Mouse (Mus musculus) kidney, embryonic 16.5 days (tissue): Measurements from ENCODE around the gene Supt20. TPM values are rescaled to one million over a fixed set of nuclear protein-coding genes. Genes with fewer than 3 reads are reported as not detected.

Experiments
- ATAC-seq: fragments of 200-750 bp; cut with Nextera tagmentation; 2 replicates; pipeline ENCODE4 v1.8.0; 2017; ENCODE audit warnings: moderate TSS enrichment; ENCODE audit not compliant: low FRiP score, low TSS enrichment
- H3K27ac ChIP-seq: fragments of 300-500 bp; sonication (generic); 2 replicates; pipeline ENCODE4 v1.5.1; 2014; ENCODE audit warnings: low read length
- H3K27me3 ChIP-seq: fragments of 300-500 bp; sonication (generic); 2 replicates; pipeline ENCODE4 v1.6.1; 2014; ENCODE audit warnings: low read length, control low read depth, mixed read lengths; ENCODE audit not compliant: insufficient read depth
- H3K36me3 ChIP-seq: fragments of 300-500 bp; sonication (generic); 2 replicates; pipeline ENCODE4 v1.6.1; 2014; ENCODE audit warnings: low read length, control low read depth, mixed read lengths; ENCODE audit not compliant: insufficient read depth
- H3K4me1 ChIP-seq: fragments of 300-500 bp; sonication (generic); 2 replicates; pipeline ENCODE4 v1.6.1; 2014; ENCODE audit warnings: low read length, control low read depth, mixed read lengths; ENCODE audit not compliant: insufficient read depth
- H3K4me2 ChIP-seq: fragments of 300-500 bp; sonication (generic); replicated peaks from 2 replicates; pipeline ENCODE4 v1.6.1; 2014; ENCODE audit warnings: low read depth, low read length
- H3K4me3 ChIP-seq: fragments of 300-500 bp; sonication (generic); 2 replicates; pipeline ENCODE4 v1.5.1; 2014; ENCODE audit warnings: mild to moderate bottlenecking, low read length
- H3K9ac ChIP-seq: fragments of 300-500 bp; sonication (generic); replicated peaks from 2 replicates; pipeline ENCODE4 v1.6.1; 2014; ENCODE audit warnings: low read length
- H3K9me3 ChIP-seq: fragments of 300-500 bp; sonication (generic); 2 replicates; pipeline ENCODE4 v1.6.1; 2016; ENCODE audit warnings: low read length, control low read depth
- WGBS: fragments of 180-500 bp; shearing (Covaris S2); extraction: QIAGEN DNeasy Blood & Tissue Kit; methylation state at CpG from one replicate; pipeline ENCODE4 v1.1.7; 2014; 5-methylcytosine and 5-hydroxymethylcytosine counted together
- polyA plus RNA-seq: library from polyadenylated mRNA; unstranded; fragments of >200 nt; fragmentation: Nextera tagmentation; extraction: Ambion mirVana; gene quantifications from 2 replicates; pipeline ENCODE4 v1.2.1, GENCODE M21; 2015

Gene Supt20
- 110 and 118 TPM in 2 replicates for polyA plus RNA-seq

DNA sequence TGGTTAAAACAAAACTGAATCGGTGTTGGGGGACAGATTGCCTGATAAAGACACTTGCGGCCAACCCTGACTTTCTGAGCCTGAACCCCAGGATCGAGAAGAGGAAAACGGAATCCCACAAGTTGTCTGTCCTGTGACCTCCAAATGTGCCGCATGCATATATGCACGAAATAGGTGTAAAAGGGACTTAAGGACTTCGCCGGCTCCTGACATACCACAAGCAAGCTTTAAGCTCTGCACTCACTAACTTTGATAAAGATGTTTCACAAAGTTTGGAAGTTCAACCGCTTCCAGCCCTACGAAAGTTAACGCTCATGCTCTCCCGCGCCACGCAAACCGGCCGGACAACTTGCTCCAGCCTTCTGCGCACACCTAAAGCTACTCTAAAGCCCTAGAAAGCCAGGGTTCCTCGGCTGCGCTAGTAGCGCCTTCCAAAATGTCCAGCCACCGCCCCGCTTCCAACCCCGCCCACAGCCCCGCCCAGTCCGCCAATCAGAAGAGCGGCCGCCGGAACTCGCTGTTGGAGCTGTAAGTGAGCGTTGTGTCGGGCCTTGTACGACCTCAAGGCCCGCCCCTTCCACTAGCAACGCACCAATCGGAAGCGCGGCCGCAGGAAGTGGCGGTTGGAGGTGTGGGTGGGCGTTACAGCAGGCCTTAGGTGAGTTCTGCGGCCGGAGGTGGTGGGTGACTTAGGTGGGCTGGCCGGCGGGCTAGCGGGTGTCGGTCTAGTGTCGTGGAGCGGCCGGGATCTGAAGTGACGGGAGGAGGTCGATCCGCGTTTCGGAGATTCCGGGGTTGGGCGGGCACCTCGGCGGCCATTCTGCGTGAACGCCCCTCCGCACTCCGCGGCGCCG, at the start of gene Supt20:
Gene Supt20, plus strand, starts transcription at position 606 of the 854 bp plus-strand sequence.
- peaks cover 15% of the 10 kb centered on the region for H3K36me3 ChIP-seq
- no peaks in the 10 kb centered on the region for H3K27me3 ChIP-seq
- peak within 1 kb of the TSS; percentile 87 for H3K4me2 ChIP-seq
- ATAC-seq: peak; percentile 99
- peak within 1 kb of the TSS; percentile 64 for H3K4me3 ChIP-seq
- H3K9ac ChIP-seq: peak within 1 kb of the TSS; percentile 76
- H3K9me3 ChIP-seq: no peaks in the 10 kb centered on the region
- H3K27ac ChIP-seq: peak within 1 kb of the TSS; percentile 87
- peaks cover 5% of the 10 kb centered on the region; the same call in 1 of the 2 replicates for H3K4me1 ChIP-seq
- WGBS: 1% methylated on average over 65 of the region's 65 CpGs

DNA sequence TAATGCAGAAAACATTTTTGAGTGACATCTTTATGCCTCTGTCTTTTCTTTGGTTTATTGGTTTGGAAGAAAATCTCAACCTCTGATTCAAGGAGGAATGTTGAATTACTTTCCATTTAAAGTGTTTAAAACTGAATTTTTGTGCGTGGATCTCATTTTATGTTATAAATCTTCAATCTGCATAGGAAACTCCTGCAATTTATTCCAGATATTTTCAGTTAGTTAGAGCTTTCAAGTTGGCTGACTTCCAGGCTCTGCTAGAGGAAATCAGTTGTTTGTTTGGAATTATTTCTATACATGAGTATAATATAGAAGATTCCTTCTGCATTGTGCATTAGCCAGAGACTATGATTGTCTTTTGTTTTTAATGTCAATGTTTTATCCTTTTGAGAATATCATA, 49.8 kb upstream of the Supt20 start:
- H3K4me1 ChIP-seq: no peaks in the 10 kb centered on the region
- no peaks in the 10 kb centered on the region for H3K36me3 ChIP-seq
- H3K27me3 ChIP-seq: no peaks in the 10 kb centered on the region
- 54% methylated on average over 1 of the region's 1 CpGs for WGBS
- no peaks in the 10 kb centered on the region for H3K9me3 ChIP-seq
- no peak for ATAC-seq
- no peak overlapping the region for H3K4me2 ChIP-seq
- H3K27ac ChIP-seq: no peak overlapping the region
- no peak overlapping the region for H3K4me3 ChIP-seq
- no peak overlapping the region for H3K9ac ChIP-seq

DNA sequence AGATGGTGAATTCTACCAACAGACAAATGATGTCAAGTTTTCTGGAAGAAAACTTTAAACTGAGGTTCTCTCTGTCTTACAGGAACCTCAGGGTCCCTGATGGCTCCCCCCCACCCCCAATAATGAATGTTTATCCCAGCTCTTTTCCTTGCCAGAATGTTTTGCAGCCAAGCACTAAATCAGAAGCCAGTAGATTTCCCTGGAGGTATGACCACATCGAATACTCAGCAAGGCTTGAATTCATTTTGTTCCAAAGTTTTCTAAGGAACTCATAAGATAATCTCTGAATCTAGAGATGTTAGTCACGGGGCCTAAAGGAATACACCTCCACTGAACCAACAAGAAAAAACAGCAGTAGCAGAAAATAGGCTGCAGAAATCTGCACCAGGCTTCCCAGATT, 45.0 kb upstream of the Supt20 start:
- Histone ChIP-seq H3K4me2 (no peak overlapping the region), H3K4me3 (no peak overlapping the region), H3K4me1 (no peaks in the 10 kb centered on the region), H3K27ac (no peak overlapping the region), H3K27me3 (no peaks in the 10 kb centered on the region), H3K9me3 (no peaks in the 10 kb centered on the region), H3K9ac (no peak overlapping the region), H3K36me3 (no peaks in the 10 kb centered on the region)
- ATAC-seq: no peak
- WGBS: 47% methylated on average over 2 of the region's 2 CpGs

DNA sequence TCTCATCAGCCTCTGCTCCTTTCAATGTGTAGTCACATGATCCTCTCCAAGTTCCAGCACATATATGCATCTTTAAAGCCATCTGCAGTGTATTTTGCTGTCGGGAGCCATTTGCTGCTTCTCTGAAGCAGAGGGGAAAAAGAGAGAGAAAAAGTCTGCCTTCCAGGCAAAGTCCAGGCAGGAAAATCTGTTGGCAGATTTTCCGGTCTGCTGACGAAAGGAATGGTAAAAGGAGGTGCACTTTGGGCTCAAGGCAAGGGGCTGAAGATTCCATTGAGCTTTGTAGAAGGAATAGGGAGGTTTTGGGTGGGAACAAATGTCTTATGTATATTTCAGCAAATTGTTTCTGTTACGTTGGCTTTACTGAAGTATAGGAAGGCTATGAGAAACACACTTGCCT, 41.0 kb upstream of the Supt20 start:
- no peak overlapping the region for H3K4me3 ChIP-seq
- no peak overlapping the region for H3K4me2 ChIP-seq
- H3K9ac ChIP-seq: no peak overlapping the region
- WGBS: 72% methylated on average over 4 of the region's 4 CpGs
- no peaks in the 10 kb centered on the region for H3K4me1 ChIP-seq
- no peak overlapping the region for H3K27ac ChIP-seq
- no peaks in the 10 kb centered on the region for H3K9me3 ChIP-seq
- H3K27me3 ChIP-seq: no peaks in the 10 kb centered on the region
- no peak for ATAC-seq
- H3K36me3 ChIP-seq: no peaks in the 10 kb centered on the region

DNA sequence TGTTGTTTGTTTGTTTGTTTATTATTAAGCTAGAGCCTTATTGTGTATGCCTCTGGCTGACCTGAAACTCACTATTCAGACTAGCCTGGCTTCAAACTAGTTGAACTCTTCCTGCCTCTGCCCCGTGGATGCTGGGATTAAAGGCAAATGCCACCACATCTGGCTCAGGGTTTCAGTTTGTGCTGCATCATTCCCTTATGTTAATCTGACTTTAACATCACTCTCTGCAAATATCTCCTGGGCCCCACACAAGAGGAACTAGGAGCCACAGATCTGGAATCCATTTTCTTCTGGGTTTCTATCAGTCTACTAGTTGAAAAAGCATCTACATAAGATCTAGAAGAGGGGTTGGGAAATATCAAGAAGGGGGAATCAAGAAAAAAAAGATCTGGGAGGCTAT, 38.4 kb upstream of the Supt20 start:
- Histone ChIP-seq H3K9me3 (peaks cover 1% of the 10 kb centered on the region; the same call in 1 of the 2 replicates), H3K4me3 (no peak overlapping the region), H3K9ac (no peak overlapping the region), H3K4me1 (no peaks in the 10 kb centered on the region), H3K27ac (no peak overlapping the region), H3K36me3 (no peaks in the 10 kb centered on the region), H3K27me3 (no peaks in the 10 kb centered on the region), H3K4me2 (no peak overlapping the region)
- no peak for ATAC-seq
- WGBS: 91% methylated on average over 1 of the region's 1 CpGs

DNA sequence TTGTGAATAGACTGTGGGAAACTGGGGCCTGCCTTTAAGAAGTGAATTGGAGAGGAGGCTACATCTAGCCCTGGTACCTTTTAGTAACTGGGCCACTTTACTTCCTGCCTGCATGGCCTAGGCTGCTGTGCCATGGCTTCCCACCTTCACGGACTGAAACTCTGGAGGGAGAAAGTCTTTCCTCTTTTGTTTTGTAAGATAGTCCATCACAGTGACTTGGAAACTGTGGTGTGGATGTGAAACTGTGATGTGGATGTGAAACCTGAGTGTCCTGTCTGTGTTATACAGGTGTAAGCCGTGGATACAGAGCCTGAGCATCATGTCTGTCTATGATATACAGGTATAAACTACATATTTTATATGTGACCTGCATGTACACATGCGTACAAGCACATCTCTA, 35.5 kb upstream of the Supt20 start:
- Histone ChIP-seq H3K9ac (no peak overlapping the region), H3K27me3 (no peaks in the 10 kb centered on the region), H3K4me1 (no peaks in the 10 kb centered on the region), H3K27ac (no peak overlapping the region), H3K4me2 (no peak overlapping the region), H3K9me3 (peaks cover 3% of the 10 kb centered on the region; the same call in 1 of the 2 replicates), H3K36me3 (no peaks in the 10 kb centered on the region), H3K4me3 (no peak overlapping the region)
- ATAC-seq: no peak
- 84% methylated on average over 3 of the region's 3 CpGs for WGBS

DNA sequence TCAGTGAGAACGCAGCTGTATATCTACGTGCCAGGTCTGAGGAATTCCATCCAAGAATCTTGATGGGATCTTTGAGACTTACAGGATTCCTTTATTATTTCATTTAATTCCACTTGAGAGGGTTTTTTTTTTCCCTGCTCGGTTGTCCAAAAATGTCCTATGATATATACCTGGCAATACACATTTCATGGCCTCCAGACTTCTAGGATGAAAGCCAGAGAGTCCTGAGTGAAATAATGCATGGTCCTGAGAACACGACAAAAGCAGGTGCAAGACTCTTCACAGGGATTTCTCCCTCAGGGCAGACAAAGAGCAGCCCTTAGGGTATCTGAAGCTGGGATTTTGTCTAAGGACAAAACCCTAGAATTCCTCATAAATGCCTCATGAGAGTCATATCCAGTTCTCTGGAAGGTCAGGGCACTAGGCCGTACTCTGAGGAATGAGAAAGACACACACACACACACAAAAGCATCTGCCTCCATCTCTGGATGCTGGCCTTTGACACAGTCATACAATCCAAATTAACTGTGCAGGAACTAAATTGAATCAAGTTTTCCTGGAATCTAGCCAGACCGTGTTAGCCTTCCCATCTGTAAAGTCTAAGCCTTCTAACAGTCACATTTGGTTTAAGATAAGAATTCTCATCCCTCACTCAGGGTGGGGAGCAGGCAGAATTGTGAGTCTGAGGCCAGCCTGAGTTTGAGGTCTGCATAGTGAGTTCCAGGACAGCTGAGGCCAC, 34.5 kb upstream of the Supt20 start:
- Histone ChIP-seq H3K27me3 (no peaks in the 10 kb centered on the region), H3K4me3 (no peak overlapping the region), H3K36me3 (no peaks in the 10 kb centered on the region), H3K4me2 (no peak overlapping the region), H3K9me3 (peaks cover 3% of the 10 kb centered on the region; the same call in 1 of the 2 replicates), H3K4me1 (no peaks in the 10 kb centered on the region), H3K9ac (no peak overlapping the region), H3K27ac (no peak overlapping the region)
- 73% methylated on average over 6 of the region's 6 CpGs for WGBS
- 0 out of 2 replicates have a peak, but pooled peaks have one; percentile 19 for ATAC-seq

DNA sequence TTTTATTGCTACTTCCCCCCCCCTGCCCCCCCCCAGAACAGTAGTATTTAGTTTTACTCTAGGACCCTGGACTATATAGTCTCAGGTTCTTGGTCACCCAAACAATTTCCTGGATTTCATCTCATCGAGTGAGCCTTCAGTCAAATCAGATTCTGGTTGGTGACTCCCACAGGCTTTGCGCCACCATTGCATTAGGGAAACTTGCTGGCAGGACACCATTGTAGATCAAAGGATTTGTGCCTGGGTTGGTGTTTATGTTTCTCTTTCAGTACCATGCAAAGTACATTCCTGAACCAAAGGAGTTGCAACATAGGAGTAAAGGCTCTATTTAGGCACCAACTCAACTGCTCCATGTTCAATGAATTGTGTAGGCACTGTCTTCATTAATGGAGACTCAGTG, 32.9 kb upstream of the Supt20 start:
- Histone ChIP-seq H3K4me3 (no peak overlapping the region), H3K9me3 (peaks cover 3% of the 10 kb centered on the region; the same call in 1 of the 2 replicates), H3K4me1 (no peaks in the 10 kb centered on the region), H3K27ac (no peak overlapping the region), H3K4me2 (no peak overlapping the region), H3K27me3 (no peaks in the 10 kb centered on the region), H3K36me3 (no peaks in the 10 kb centered on the region), H3K9ac (no peak overlapping the region)
- WGBS: 85% methylated on average over 2 of the region's 2 CpGs
- no peak for ATAC-seq

DNA sequence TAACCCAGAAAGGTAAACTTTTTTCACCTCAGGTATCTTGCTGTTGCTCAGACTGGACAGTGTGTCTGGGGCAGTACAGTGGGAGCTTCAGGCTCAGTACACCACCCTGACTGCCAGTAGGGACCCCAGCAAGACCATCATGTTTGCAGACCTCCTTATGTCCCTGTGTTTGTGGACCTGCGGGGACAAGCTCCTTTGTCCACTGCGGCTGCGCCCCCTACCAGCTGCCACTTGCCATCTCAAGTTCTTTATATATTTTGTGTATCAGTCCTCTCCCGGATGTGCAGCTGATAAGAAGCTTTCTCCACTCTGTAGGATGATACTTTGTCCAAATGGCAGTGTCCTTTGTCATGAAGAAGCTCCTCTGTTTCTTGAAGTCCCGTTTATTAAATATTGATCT, 30.2 kb upstream of the Supt20 start:
- Histone ChIP-seq H3K4me2 (no peak overlapping the region), H3K9me3 (peaks cover 3% of the 10 kb centered on the region; the same call in 1 of the 2 replicates), H3K4me1 (no peaks in the 10 kb centered on the region), H3K27me3 (no peaks in the 10 kb centered on the region), H3K4me3 (no peak overlapping the region), H3K27ac (no peak overlapping the region), H3K9ac (no peak overlapping the region), H3K36me3 (no peaks in the 10 kb centered on the region)
- ATAC-seq: no peak
- 61% methylated on average over 5 of the region's 5 CpGs for WGBS

DNA sequence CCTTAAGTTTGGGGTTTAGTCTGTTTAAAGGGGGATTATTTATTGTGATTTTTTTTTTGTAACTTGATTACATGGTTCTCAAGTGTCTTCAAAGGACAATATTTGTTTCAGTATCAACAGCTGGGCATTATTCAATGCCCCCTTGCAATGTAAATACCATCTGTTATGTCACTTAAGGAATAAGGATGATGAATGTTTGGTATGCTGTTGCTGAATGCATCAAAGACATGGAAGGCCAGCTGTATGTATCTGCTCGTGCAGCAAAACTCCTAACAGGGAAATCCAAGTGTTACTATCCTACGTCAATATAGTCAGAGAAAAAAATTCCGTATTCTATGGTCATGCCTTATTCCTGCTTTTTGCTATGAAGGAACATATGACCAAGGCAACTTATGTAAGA, 24.5 kb upstream of the Supt20 start:
- no peaks in the 10 kb centered on the region for H3K27me3 ChIP-seq
- WGBS: 83% methylated on average over 3 of the region's 3 CpGs
- no peak overlapping the region for H3K27ac ChIP-seq
- H3K4me2 ChIP-seq: no peak overlapping the region
- no peaks in the 10 kb centered on the region for H3K4me1 ChIP-seq
- no peak overlapping the region for H3K4me3 ChIP-seq
- H3K9ac ChIP-seq: no peak overlapping the region
- H3K9me3 ChIP-seq: no peaks in the 10 kb centered on the region
- ATAC-seq: no peak
- H3K36me3 ChIP-seq: no peaks in the 10 kb centered on the region
